Mouse (Mus musculus) stomach, postnatal 0 days (tissue): ENCODE measurements around the gene 4933416C03Rik. TPM values are rescaled to one million over a fixed set of nuclear protein-coding genes. Genes with fewer than 3 reads are reported as not detected.
A peak's percentile ranks its signal among the peaks of the same experiment; 100 is the strongest.

ENCODE experiments used
- ATAC-seq: fragments of 200-750 bp; cut with Nextera tagmentation; 2 replicates; pipeline ENCODE4 v1.8.0; 2017; ENCODE audit not compliant: low FRiP score, low TSS enrichment
- DNase-seq: peaks from one replicate; pipeline ENCODE4 v3.0.0-alpha.2; 2016; ENCODE audit warnings: low spot score
- H3K27ac ChIP-seq: fragments of 300-500 bp; sonication (generic); replicated peaks from 2 replicates; pipeline ENCODE4 v1.5.1; 2014; ENCODE audit warnings: mild to moderate bottlenecking, control low read depth
- H3K27me3 ChIP-seq: fragments of 300-500 bp; sonication (generic); 2 replicates; pipeline ENCODE4 v1.6.1; 2014; ENCODE audit warnings: low read length; ENCODE audit not compliant: control insufficient read depth, insufficient read depth
- H3K36me3 ChIP-seq: fragments of 300-500 bp; sonication (generic); 2 replicates; pipeline ENCODE4 v1.6.1; 2014; ENCODE audit warnings: low read length, mixed read lengths; ENCODE audit not compliant: control insufficient read depth, insufficient read depth
- H3K4me1 ChIP-seq: fragments of 300-500 bp; sonication (generic); replicated peaks from 2 replicates; pipeline ENCODE4 v1.6.1; 2014; ENCODE audit warnings: antibody characterized with exemption; ENCODE audit not compliant: control insufficient read depth, insufficient read depth
- H3K4me2 ChIP-seq: fragments of 300-500 bp; sonication (generic); replicated peaks from 2 replicates; pipeline ENCODE4 v1.6.1; 2014; ENCODE audit warnings: low read depth, mild to moderate bottlenecking, control low read depth, moderate library complexity
- H3K4me3 ChIP-seq: fragments of 300-500 bp; sonication (generic); 2 replicates; pipeline ENCODE4 v1.5.1; 2014; ENCODE audit warnings: low read depth, low read length, control low read depth
- H3K9ac ChIP-seq: fragments of 300-500 bp; sonication (generic); 2 replicates; pipeline ENCODE4 v1.6.1; 2014; ENCODE audit warnings: mild to moderate bottlenecking, low read length, control low read depth, mixed read lengths
- H3K9me3 ChIP-seq: fragments of 300-500 bp; sonication (generic); 2 replicates; pipeline ENCODE4 v1.6.1; 2016; ENCODE audit warnings: low read length; ENCODE audit not compliant: control insufficient read depth
- CTCF ChIP-seq: IDR thresholded peaks from 2 replicates; pipeline ENCODE4 v1.5.1; 2016; ENCODE audit warnings: antibody characterized with exemption, low read depth, mild to moderate bottlenecking, moderate library complexity
- EP300 ChIP-seq: optimal IDR thresholded peaks from 2 replicates; pipeline ENCODE3; 2016; ENCODE audit warnings: antibody characterized with exemption
- WGBS: fragments of 180-500 bp; shearing (Covaris S2); extraction: QIAGEN DNeasy Blood & Tissue Kit; methylation state at CpG from one replicate; pipeline ENCODE4 v1.1.7; 2014; 5-methylcytosine and 5-hydroxymethylcytosine counted together
- polyA plus RNA-seq: library from polyadenylated mRNA; unstranded; fragments of >200 nt; fragmentation: Nextera tagmentation; extraction: Ambion mirVana; gene quantifications from 2 replicates; pipeline ENCODE4 v1.2.1, GENCODE M21; 2015

4933416C03Rik gene
- polyA plus RNA-seq, 1 experiment from 2014 or later = not detected

DNA sequence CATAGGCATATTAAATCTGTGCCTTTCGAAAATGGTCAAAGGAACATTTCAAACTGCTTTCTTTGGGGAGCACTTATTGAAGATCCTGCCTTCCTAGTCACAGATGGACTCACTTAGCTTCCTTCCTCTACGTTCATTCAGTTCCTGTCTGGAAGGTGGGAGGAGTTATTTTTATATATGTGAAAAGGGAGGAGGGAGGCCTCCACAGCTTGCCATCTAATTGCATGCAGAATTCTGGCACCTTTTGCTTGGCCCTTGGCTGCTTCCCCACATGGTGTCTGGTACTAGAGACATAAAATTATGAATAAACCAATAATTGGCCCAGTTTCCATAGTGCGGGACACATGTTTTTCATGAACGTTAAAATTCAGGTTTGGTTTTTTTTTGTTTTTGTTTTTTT is 5.5 kb downstream of the 4933416C03Rik start:
- no peak for DNase-seq
- no peak overlapping the region for H3K9ac ChIP-seq
- 67% methylated on average over 4 of the region's 4 CpGs for WGBS

DNA sequence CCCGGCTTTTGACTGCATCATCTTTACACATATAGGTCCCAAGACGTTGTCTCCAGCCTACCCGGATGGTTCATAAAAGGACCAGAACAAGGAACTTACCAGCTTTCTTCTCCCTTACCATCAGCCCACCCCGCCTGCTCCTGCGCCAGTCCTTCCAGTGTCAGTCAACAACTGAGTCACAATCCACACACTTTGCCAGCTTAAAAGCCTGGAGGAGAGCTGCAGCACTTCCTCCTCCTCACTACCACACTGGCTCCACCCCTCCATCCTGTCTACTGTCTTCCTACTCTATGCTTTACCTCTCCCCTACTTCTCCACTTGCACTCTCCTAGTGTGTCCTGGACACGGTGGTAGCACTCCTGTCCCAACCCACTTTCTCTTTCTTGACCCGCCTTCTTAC is 15.2 kb downstream of the 4933416C03Rik start:
- Histone ChIP-seq H3K27me3 (no peaks in the 10 kb centered on the region), H3K36me3 (no peaks in the 10 kb centered on the region), H3K4me3 (no peak overlapping the region), H3K9ac (no peak overlapping the region), H3K4me2 (no peak overlapping the region), H3K4me1 (no peaks in the 10 kb centered on the region), H3K27ac (no peak overlapping the region), H3K9me3 (no peaks in the 10 kb centered on the region)
- ATAC-seq (peak; percentile 85), DNase-seq (peak; percentile 24)
- TF ChIP-seq CTCF = no peak
- TF ChIP-seq EP300 = no peak
- WGBS = 84% methylated on average over 7 of the region's 7 CpGs

More for the DNA sequence above, 5.5 kb downstream of the 4933416C03Rik start:
- Histone ChIP-seq H3K4me3 (no peak overlapping the region), H3K4me1 (no peaks in the 10 kb centered on the region), H3K27me3 (no peaks in the 10 kb centered on the region), H3K9me3 (no peaks in the 10 kb centered on the region), H3K36me3 (no peaks in the 10 kb centered on the region), H3K27ac (no peak overlapping the region), H3K4me2 (no peak overlapping the region)
- ATAC-seq = no peak
- no peak for TF ChIP-seq EP300
- TF ChIP-seq CTCF = no peak

DNA sequence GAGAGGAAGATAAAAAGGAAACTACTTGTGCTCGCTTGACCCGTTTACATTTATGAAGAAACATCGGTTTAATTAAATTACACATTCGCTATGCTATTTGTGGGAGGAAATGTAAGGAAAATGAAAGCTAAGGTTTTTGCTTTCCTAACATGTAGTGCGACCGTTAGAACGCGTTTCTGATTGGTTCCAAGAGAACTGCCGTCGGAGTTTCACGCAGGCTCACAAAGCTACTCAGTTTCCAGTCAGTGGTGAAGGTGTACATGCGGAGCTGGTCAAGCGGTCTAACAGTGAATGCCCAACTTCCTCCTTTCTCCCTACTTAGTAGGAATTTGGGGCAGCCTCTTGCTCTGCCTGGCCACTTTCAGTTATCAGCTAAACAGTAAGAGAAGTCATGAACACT is 17.3 kb downstream of the 4933416C03Rik start:
- 85% methylated on average over 13 of the region's 13 CpGs for WGBS
- H3K36me3 ChIP-seq = no peaks in the 10 kb centered on the region

DNA sequence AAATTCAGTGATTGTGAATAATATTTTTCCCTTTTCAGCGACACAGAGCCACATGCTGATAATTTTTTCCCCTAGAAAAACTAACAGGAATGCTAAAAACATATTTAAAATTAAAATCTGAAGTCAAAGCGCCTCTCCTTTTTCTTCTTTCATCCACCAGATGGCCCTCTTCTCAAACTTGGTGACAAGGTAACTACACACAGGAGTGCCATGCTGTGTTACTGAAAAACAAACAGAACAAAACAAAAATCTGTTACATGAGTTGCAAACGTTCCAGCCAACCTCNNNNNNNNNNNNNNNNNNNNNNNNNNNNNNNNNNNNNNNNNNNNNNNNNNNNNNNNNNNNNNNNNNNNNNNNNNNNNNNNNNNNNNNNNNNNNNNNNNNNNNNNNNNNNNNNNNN is 29.8 kb downstream of the 4933416C03Rik start:
- no peak overlapping the region for H3K4me3 ChIP-seq
- no peak overlapping the region for H3K4me2 ChIP-seq
- H3K9ac ChIP-seq = no peak overlapping the region
- DNase-seq (peak; percentile 14), ATAC-seq (no peak)
- TF ChIP-seq EP300 (no peak), CTCF (peak; percentile 72)
- 17% methylated on average over 3 of the region's 3 CpGs for WGBS
- H3K4me1 ChIP-seq = no peaks in the 10 kb centered on the region
- H3K27ac ChIP-seq = no peak overlapping the region
- H3K36me3 ChIP-seq = no peaks in the 10 kb centered on the region
- H3K27me3 ChIP-seq = no peaks in the 10 kb centered on the region
- H3K9me3 ChIP-seq = no peaks in the 10 kb centered on the region

More for the DNA sequence above, 17.3 kb downstream of the 4933416C03Rik start:
- H3K27me3 ChIP-seq = no peaks in the 10 kb centered on the region
- ATAC-seq (no peak), DNase-seq (no peak)
- no peak overlapping the region for H3K27ac ChIP-seq
- H3K9ac ChIP-seq = no peak overlapping the region
- no peak overlapping the region for H3K4me3 ChIP-seq
- no peaks in the 10 kb centered on the region for H3K9me3 ChIP-seq
- H3K4me1 ChIP-seq = no peaks in the 10 kb centered on the region
- no peak overlapping the region for H3K4me2 ChIP-seq
- TF ChIP-seq EP300 (no peak), CTCF (no peak)

GRCm38 (mm10) chr10:116080841-116081240 is 32.9 kb downstream of the 4933416C03Rik start:
- DNase-seq (no peak), ATAC-seq (no peak)
- Histone ChIP-seq H3K9ac (no peak overlapping the region), H3K27me3 (no peaks in the 10 kb centered on the region), H3K4me2 (no peak overlapping the region), H3K27ac (no peak overlapping the region), H3K36me3 (no peaks in the 10 kb centered on the region), H3K4me3 (no peak overlapping the region), H3K4me1 (no peaks in the 10 kb centered on the region), H3K9me3 (no peaks in the 10 kb centered on the region)
- no peak for TF ChIP-seq EP300
- no peak for TF ChIP-seq CTCF
- WGBS = 70% methylated on average over 6 of the region's 6 CpGs

GRCm38 (mm10) chr10:116079396-116079795 is 34.3 kb downstream of the 4933416C03Rik start:
- no peaks in the 10 kb centered on the region for H3K27me3 ChIP-seq
- no peak overlapping the region for H3K9ac ChIP-seq
- no peak overlapping the region for H3K27ac ChIP-seq
- no peak overlapping the region for H3K4me3 ChIP-seq
- no peaks in the 10 kb centered on the region for H3K4me1 ChIP-seq
- H3K9me3 ChIP-seq = no peaks in the 10 kb centered on the region
- no peak overlapping the region for H3K4me2 ChIP-seq
- TF ChIP-seq CTCF (no peak), EP300 (no peak)
- ATAC-seq (no peak), DNase-seq (no peak)
- no peaks in the 10 kb centered on the region for H3K36me3 ChIP-seq
- 41% methylated on average over 7 of the region's 7 CpGs for WGBS
